Mouse (Mus musculus) liver, postnatal 0 days (tissue): ENCODE measurements at regions not wholly inside any gene's neighbourhood (a gene's known extent, or its start where the extent isn't known, plus 50 kb on each side); places are given as distances from the start of the nearest gene placed in this dataset.

Experiments
- CTCF ChIP-seq: sonication (generic); IDR thresholded peaks from 2 replicates; pipeline ENCODE4 v1.5.1; 2016; ENCODE audit warnings: antibody characterized with exemption, low read depth
- EP300 ChIP-seq: IDR thresholded peaks from 2 replicates; pipeline ENCODE4 v1.6.1; 2016; ENCODE audit warnings: antibody characterized with exemption, low read depth, mild to moderate bottlenecking

- TF ChIP-seq CTCF: no peak
- no peak for TF ChIP-seq EP300
These were observed 213.5 kb upstream of the Sfrp2 start for GRCm38 (mm10) chr3:83552516-83553139.
